Mouse (Mus musculus) stomach, embryonic 15.5 days (tissue): ENCODE data around the gene Gmip. TPM values are rescaled to one million over a fixed set of nuclear protein-coding genes. Genes with fewer than 3 reads are reported as not detected.

Experiments used
- ATAC-seq: fragments of 200-750 bp; cut with Nextera tagmentation; 2 replicates; pipeline ENCODE4 v1.8.0; 2017; ENCODE audit warnings: low read depth, moderate number of reproducible peaks, moderate TSS enrichment; ENCODE audit not compliant: insufficient read depth, low FRiP score
- H3K27ac ChIP-seq: fragments of 300-500 bp; sonication (generic); 2 replicates; pipeline ENCODE4 v1.5.1; 2015; ENCODE audit warnings: mild to moderate bottlenecking, inconsistent platforms
- H3K27me3 ChIP-seq: fragments of 300-500 bp; sonication (generic); replicated peaks from 2 replicates; pipeline ENCODE4 v1.6.1; 2015; ENCODE audit warnings: inconsistent platforms
- H3K36me3 ChIP-seq: fragments of 300-500 bp; sonication (generic); 2 replicates; pipeline ENCODE4 v1.6.1; 2015; ENCODE audit warnings: inconsistent platforms
- H3K4me1 ChIP-seq: fragments of 300-500 bp; sonication (generic); 2 replicates; pipeline ENCODE4 v1.6.1; 2015; ENCODE audit warnings: inconsistent platforms
- H3K4me2 ChIP-seq: fragments of 300-500 bp; sonication (generic); 2 replicates; pipeline ENCODE4 v1.6.1; 2015; ENCODE audit warnings: mild to moderate bottlenecking, inconsistent platforms
- H3K4me3 ChIP-seq: fragments of 300-500 bp; sonication (generic); replicated peaks from 2 replicates; pipeline ENCODE4 v1.5.1; 2015; ENCODE audit warnings: inconsistent platforms
- H3K9ac ChIP-seq: fragments of 300-500 bp; sonication (generic); 2 replicates; pipeline ENCODE4 v1.6.1; 2015; ENCODE audit warnings: inconsistent platforms
- H3K9me3 ChIP-seq: fragments of 300-500 bp; sonication (generic); 2 replicates; pipeline ENCODE4 v1.6.1; 2016; ENCODE audit warnings: inconsistent platforms
- WGBS: fragments of 180-500 bp; shearing (Covaris S2); methylation state at CpG from one replicate; pipeline ENCODE4 v1.1.7; 2015; 5-methylcytosine and 5-hydroxymethylcytosine counted together
- polyA plus RNA-seq: library from polyadenylated mRNA; unstranded; fragments of >200 nt; fragmentation: Nextera tagmentation; extraction: Ambion mirVana; gene quantifications from 2 replicates; pipeline ENCODE4 v1.2.1, GENCODE M21; 2015

The Gmip gene
- polyA plus RNA-seq, 1 experiment from 2014 or later, result 8.7 TPM

- WGBS, result 73% methylated on average over 5 of the region's 5 CpGs
- Histone ChIP-seq H3K36me3 (no peaks in the 10 kb centered on the region), H3K9me3 (no peaks in the 10 kb centered on the region), H3K4me3 (no peak overlapping the region), H3K27ac (no peak overlapping the region), H3K9ac (no peak overlapping the region), H3K27me3 (no peaks in the 10 kb centered on the region), H3K4me1 (no peaks in the 10 kb centered on the region), H3K4me2 (no peak overlapping the region)
- no peak for ATAC-seq
Measured at GRCm38 (mm10) chr8:69867696-69868326, 59.3 kb downstream of the Gmip start.

- Histone ChIP-seq H3K4me1 (no peaks in the 10 kb centered on the region), H3K4me2 (no peak overlapping the region), H3K27me3 (no peaks in the 10 kb centered on the region), H3K9me3 (no peaks in the 10 kb centered on the region), H3K27ac (no peak overlapping the region), H3K36me3 (no peaks in the 10 kb centered on the region), H3K9ac (no peak overlapping the region), H3K4me3 (no peak overlapping the region)
- no peak for ATAC-seq
- WGBS, result 78% methylated on average over 11 of the region's 11 CpGs
Measured at GRCm38 (mm10) chr8:69870003-69870765, 61.7 kb downstream of the Gmip start.

- H3K4me3 ChIP-seq, result no peak overlapping the region
- H3K9me3 ChIP-seq, result no peaks in the 10 kb centered on the region
- no peaks in the 10 kb centered on the region for H3K4me1 ChIP-seq
- H3K4me2 ChIP-seq, result no peak overlapping the region
- no peak overlapping the region for H3K27ac ChIP-seq
- 78% methylated on average over 6 of the region's 6 CpGs for WGBS
- no peak for ATAC-seq
- no peak overlapping the region for H3K9ac ChIP-seq
- no peaks in the 10 kb centered on the region for H3K27me3 ChIP-seq
- no peaks in the 10 kb centered on the region for H3K36me3 ChIP-seq
Measured at GRCm38 (mm10) chr8:69870907-69871306, 62.4 kb downstream of the Gmip start.

Other genes starting within 250 kb of the Gmip start
- 19.1 and 19.2 TPM in 2 replicates for gene Zfp868, start 183.1 kb upstream of the Gmip start, polyA plus RNA-seq
- gene Zfp964, start 154.2 kb upstream of the Gmip start, polyA plus RNA-seq, result 1.5 and 1.7 TPM in 2 replicates
- gene Zfp869, start 98.0 kb upstream of the Gmip start, polyA plus RNA-seq, result 24.3 and 28.5 TPM in 2 replicates
- 5.8 and 6.3 TPM in 2 replicates for gene Zfp963, start 58.7 kb upstream of the Gmip start, polyA plus RNA-seq
- gene Gm20422, start 33.8 kb upstream of the Gmip start, polyA plus RNA-seq, result 0.15 and 0.39 TPM in 2 replicates
- gene Atp13a1, start 17.5 kb upstream of the Gmip start, polyA plus RNA-seq, result 48.0 and 53.9 TPM in 2 replicates
- 24.7 and 25.4 TPM in 2 replicates for gene Zfp866, start 17.5 kb upstream of the Gmip start, polyA plus RNA-seq
- 0.50 and 0.58 TPM in 2 replicates for gene Lpar2, start 13.8 kb downstream of the Gmip start, polyA plus RNA-seq
- gene Pbx4, start 23.8 kb downstream of the Gmip start, polyA plus RNA-seq, result 4.4 and 5.9 TPM in 2 replicates
- 0.83 and 0.95 TPM in 2 replicates for gene Cilp2, start 79.0 kb downstream of the Gmip start, polyA plus RNA-seq
- 3.1 and 3.9 TPM in 2 replicates for gene Tssk6, start 93.5 kb downstream of the Gmip start, polyA plus RNA-seq
- gene Ndufa13, start 93.9 kb downstream of the Gmip start, polyA plus RNA-seq, result 183 and 190 TPM in 2 replicates
- 2.8 and 4.1 TPM in 2 replicates for gene Yjefn3, start 94.0 kb downstream of the Gmip start, polyA plus RNA-seq
- 56.0 and 56.8 TPM in 2 replicates for gene Gatad2a, start 187.7 kb downstream of the Gmip start, polyA plus RNA-seq
- 44.7 and 47.9 TPM in 2 replicates for gene Mau2, start 234.1 kb downstream of the Gmip start, polyA plus RNA-seq
- 37.3 and 42.0 TPM in 2 replicates for gene Sugp1, start 234.1 kb downstream of the Gmip start, polyA plus RNA-seq